Mouse (Mus musculus): ENCODE data around the gene Tti1.
A peak's percentile ranks its signal among the peaks of the same experiment; 100 is the strongest.

The Tti1 gene

GRCm38 (mm10) chr2:158039662-158040061, 11.4 kb upstream of the Tti1 start:
- DNase-seq (ENCODE audit: low read depth): no peak

GRCm38 (mm10) chr2:158037571-158037970, 9.3 kb upstream of the Tti1 start:
- no peak for DNase-seq (ENCODE audit: low read depth)

- DNase-seq (ENCODE audit: low read depth): no peak
These were observed 8.7 kb upstream of the Tti1 start for GRCm38 (mm10) chr2:158036953-158037352.

GRCm38 (mm10) chr2:158036408-158036807, 8.2 kb upstream of the Tti1 start:
- DNase-seq (ENCODE audit: low read depth): no peak

GRCm38 (mm10) chr2:158035813-158036212, 7.6 kb upstream of the Tti1 start:
- DNase-seq (ENCODE audit: low read depth): no peak

- no peak for DNase-seq (ENCODE audit: low read depth)
These were observed 1.8 kb upstream of the Tti1 start for GRCm38 (mm10) chr2:158030007-158030406.

- DNase-seq (ENCODE audit: low read depth): no peak
These were observed 329 bp downstream of the Tti1 start for GRCm38 (mm10) chr2:158027855-158028353.

- no peak for DNase-seq (ENCODE audit: low read depth)
These were observed 10.9 kb downstream of the Tti1 start for GRCm38 (mm10) chr2:158017330-158017729.

GRCm38 (mm10) chr2:158012608-158013007, 15.6 kb downstream of the Tti1 start:
- DNase-seq (ENCODE audit: low read depth): no peak

GRCm38 (mm10) chr2:158009373-158009772, 18.9 kb downstream of the Tti1 start:
- DNase-seq (ENCODE audit: low read depth): no peak

GRCm38 (mm10) chr2:158005641-158006040, 22.6 kb downstream of the Tti1 start:
- no peak for DNase-seq (ENCODE audit: low read depth)

GRCm38 (mm10) chr2:158004620-158005019, 23.6 kb downstream of the Tti1 start:
- DNase-seq (ENCODE audit: low read depth): no peak

- no peak for DNase-seq (ENCODE audit: low read depth)
These were observed 29.4 kb downstream of the Tti1 start for GRCm38 (mm10) chr2:157998817-157999216.

GRCm38 (mm10) chr2:157992501-157992900, 35.7 kb downstream of the Tti1 start:
- DNase-seq (ENCODE audit: low read depth): no peak

- DNase-seq (ENCODE audit: low read depth): peak; percentile 63
These were observed 37.2 kb downstream of the Tti1 start for GRCm38 (mm10) chr2:157991026-157991425.

GRCm38 (mm10) chr2:157989946-157990345, 38.3 kb downstream of the Tti1 start:
- DNase-seq (ENCODE audit: low read depth): peak; percentile 33

- no peak for DNase-seq (ENCODE audit: low read depth)
These were observed 39.6 kb downstream of the Tti1 start for GRCm38 (mm10) chr2:157988416-157989190.

- DNase-seq (ENCODE audit: low read depth): no peak
These were observed 42.0 kb downstream of the Tti1 start for GRCm38 (mm10) chr2:157986235-157986634.

- DNase-seq (ENCODE audit: low read depth): no peak
These were observed 42.6 kb downstream of the Tti1 start for GRCm38 (mm10) chr2:157985611-157986010.

GRCm38 (mm10) chr2:157983276-157983675, 45.0 kb downstream of the Tti1 start:
- no peak for DNase-seq (ENCODE audit: low read depth)

- no peak for DNase-seq (ENCODE audit: low read depth)
These were observed 45.5 kb downstream of the Tti1 start for GRCm38 (mm10) chr2:157982727-157983126.

GRCm38 (mm10) chr2:157979241-157979640, 49.0 kb downstream of the Tti1 start:
- no peak for DNase-seq (ENCODE audit: low read depth)

- DNase-seq (ENCODE audit: low read depth): no peak
These were observed 52.6 kb downstream of the Tti1 start for GRCm38 (mm10) chr2:157975595-157975994.
